Mouse (Mus musculus): ENCODE measurements around the gene Plcb4.
A peak's percentile ranks its signal among the peaks of the same experiment; 100 is the strongest.
"Not testable (repeated sequence)": the region's sequence is repeated elsewhere in the genome, so short reads cannot be mapped to it uniquely, and the experiment has no call there.

Plcb4 gene

DNA sequence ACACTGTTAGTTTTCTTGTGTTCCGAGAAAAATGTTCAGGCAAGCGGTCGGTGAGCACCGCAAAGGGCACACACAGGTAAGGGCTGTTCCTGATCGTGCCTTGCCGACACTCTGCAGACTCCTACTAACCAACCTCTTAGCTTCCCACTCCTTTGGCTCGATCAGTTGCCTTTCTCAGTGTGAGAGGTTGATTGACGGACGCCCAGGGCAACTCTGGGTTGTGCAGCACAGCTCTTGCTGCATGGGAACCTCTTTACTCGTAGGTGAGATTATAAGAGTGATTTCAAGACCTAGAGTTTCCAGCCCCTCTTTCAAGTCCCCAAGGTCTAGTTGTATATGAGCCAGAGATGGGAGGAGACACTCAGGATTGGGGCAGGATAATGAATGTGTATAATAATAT lies 230.0 kb downstream of the Plcb4 start:
- no peak for DNase-seq (ENCODE audit: low spot score)

DNA sequence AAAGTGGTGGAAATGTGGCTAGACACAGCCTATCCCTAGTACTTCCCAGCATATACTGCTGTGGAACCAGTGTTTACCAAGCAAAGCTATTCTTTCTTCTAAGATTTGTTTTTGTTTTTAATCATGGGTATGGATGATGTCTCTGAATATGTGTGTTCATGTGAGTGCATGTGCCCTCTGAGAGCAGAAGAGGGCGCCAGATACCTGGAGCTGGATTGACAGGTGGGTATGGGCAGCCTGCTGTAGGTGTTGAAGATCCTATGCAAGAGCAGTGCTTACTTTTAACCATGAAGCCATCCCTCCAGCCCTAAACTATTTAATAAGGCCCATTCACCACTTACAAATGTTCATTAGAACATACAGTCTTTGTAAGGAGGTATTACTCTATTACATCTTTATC lies 231.3 kb downstream of the Plcb4 start:
- DNase-seq (ENCODE audit: low spot score): no peak

DNA sequence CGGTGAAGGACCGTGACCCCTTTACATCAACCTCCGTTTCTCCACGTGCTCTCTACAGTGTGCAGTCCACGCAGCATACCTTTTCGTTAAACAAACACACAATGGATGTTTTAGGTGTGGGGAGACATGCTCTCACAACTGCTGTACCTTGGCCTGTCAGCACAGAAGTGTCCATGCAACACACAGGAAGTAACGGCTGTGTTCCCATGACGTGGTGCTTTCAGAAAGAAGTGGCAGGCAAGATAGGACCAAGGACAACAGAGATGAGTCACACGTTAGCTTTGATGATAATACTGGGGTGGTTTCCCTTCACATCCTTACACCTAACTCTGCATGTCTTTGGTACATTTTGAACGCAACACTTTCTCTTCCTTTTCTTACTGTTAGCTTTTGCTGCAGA lies 232.3 kb downstream of the Plcb4 start:
- DNase-seq (ENCODE audit: low spot score): no peak

DNA sequence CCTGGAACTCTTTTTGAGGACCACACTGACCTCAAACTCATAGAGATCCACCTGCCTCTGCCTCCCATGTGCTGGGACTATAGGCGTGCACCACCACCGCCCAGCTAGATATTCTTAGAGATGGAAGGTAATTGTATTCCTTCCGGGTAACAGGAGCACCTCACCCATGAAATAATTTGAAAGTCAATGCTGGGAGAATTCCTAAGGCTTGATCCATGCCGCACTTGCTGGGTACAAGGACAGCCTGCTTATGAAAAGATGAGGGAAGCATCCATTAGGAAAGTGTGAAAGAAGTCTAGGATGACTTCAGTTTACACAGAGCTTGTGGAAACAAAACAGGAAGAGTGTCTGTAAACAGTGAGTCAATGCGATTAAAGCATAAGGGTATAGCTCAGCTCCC lies 232.9 kb downstream of the Plcb4 start:
- no peak for DNase-seq (ENCODE audit: low spot score)

DNA sequence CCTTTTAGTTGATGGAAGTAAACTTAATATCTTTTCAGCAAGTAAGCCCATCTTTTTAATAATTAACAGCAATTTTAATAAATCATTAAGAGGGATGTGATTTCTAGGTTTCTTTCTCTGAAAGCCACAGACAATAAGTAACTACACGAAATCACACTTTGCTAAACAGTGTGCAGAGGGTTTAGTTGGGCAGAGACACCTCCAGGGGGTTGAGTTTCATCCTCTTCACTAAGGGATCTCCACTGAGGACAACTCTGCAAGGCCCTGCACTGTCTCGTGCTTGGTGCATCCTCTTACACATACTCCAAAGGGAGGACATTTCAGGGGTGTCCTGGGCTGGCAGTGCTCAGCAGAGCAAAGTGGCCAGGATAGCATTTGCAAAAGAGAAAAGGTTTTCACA lies 235.8 kb downstream of the Plcb4 start:
- DNase-seq (ENCODE audit: low spot score): no peak

DNA sequence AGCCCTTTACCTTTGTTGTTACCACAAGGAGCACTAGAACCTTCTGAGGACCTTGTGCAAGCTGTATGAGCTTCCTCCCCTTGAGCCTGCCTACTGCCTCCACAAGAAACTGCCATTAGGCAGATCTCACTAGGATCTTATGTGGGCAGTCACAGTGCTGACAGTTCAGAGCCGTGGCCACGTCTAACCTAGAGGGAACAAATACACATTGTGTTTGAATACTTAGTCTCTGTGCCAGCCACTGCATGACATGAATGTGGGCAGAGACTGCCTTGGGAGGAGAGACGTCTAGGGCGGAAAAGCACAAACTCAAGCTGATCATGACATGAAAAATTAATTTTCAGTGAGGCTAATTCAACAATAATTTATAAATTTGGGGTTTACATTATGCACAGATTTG lies 239.2 kb downstream of the Plcb4 start:
- no peak for DNase-seq (ENCODE audit: low spot score)

DNA sequence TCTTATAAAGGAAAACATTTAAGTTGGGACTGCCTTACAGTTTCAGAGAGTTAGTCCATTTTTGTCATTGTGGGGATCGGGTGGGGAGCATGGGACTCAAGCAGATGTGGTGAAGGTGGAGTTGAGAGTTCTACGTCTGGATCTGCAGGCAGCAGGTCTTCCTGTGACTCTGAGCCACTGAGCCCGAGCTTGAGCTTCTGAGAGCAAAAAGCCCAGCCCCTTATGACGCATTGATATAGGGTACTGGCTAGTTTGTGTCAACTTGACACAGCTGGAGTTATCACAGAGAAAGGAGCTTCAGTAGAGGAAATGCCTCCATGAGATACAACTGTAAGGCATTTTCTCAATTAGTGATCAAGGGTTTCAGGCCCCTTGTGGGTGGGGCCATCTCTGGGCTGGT lies 241.1 kb downstream of the Plcb4 start:
- DNase-seq (ENCODE audit: low spot score): not testable (repeated sequence)

DNA sequence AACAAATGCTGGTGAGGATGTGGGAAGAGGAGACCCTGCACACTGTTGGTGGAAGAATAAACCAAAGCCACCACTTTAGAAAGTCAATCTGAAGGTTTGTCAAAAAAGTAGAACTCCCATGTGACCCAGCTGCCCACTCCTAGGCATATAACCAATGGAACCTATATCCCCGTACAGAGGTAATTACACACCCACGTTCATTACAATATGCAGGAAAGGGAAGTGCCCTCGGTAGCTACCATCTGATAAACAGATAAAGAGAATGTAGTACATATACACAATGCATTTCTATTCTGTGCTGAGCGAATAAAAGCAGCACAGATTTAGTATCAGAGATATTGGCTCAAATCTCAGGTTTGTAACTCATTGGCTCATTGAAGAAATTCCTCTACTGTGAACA lies 242.2 kb downstream of the Plcb4 start:
- DNase-seq (ENCODE audit: low spot score): no peak

DNA sequence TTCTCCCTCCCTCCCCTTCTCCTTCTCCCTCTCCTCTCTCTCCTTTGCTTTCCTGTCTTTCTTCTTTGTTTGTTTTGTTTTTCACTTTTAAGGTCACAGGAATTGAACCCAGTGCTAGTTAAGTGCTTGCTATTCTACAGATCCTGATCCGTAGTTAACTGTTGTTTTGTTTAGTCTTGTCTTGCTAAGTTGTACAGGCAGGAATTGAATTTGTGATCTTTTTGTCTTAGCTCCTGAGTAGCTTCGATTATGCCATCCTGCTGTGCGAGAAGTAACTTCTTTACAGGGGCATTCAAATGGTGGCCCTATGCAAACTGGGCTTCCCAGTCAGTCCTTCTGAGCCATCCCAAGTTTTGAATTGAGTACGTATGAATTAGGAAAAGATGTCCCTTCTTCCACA lies 245.5 kb downstream of the Plcb4 start:
- no peak for DNase-seq (ENCODE audit: low spot score)

DNA sequence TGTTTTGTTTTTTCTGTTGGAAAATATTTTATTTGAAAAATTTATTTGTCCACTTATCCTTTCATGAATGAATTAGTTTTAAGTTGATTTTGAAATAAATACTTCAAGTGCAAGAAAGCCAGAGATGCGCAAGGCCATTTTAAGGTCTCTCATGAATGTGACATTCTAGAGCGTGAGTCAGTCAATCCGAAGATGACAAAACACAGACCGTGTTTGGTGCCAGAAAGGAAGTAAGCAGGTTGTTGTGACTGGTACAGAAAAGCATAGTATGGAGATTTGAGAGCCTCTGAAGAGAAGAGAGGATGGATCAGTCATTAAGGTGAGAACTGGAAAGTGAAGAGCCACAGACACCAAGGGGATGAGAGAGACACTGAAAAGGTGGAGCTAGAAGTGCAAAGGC lies 246.0 kb downstream of the Plcb4 start:
- no peak for DNase-seq (ENCODE audit: low spot score)

DNA sequence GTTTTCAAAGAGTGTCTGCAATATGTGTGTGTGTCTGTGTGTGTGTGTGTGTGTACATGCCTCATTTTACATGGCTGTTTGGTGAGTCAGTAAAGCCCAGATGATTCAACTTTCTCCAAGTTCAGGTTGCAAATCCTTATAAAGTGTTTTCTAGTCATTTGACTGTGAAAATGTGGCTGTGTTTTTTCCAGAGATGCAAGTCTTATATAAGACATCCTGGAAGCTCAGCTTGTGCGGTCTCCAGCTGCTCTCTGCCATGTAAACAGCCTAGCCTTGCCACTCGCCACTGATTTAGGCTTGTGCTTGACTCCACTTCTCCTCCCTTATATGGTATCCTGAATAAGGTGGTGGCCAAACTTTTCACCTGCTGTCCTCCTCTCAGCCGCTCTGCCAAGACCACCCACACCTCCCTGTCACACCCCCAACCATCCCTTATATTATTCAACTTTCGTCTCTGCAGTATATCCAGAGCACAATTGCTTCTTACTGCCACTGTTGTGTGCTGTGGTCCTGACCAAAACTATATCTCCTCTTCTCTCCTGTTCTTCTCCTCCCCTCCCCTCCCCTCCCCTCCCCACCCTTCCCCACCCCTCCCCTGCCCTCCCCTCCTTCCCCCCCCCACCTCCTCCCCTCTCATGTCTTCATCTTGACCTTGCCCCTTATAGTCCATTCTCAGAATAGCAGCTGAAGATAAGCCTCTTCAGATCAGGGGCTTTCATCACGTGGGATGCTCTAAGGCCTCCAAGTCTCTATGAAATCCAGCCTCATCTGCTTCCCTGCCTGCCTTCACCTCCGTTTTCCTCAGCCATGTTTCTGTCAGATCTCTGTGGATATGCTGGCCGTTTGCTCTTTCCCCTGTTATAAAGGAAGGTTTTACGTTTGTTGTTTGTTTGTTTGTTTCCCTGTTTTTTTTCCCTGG lies 255.8 kb downstream of the Plcb4 start:
- DNase-seq (ENCODE audit: low spot score): no peak

DNA sequence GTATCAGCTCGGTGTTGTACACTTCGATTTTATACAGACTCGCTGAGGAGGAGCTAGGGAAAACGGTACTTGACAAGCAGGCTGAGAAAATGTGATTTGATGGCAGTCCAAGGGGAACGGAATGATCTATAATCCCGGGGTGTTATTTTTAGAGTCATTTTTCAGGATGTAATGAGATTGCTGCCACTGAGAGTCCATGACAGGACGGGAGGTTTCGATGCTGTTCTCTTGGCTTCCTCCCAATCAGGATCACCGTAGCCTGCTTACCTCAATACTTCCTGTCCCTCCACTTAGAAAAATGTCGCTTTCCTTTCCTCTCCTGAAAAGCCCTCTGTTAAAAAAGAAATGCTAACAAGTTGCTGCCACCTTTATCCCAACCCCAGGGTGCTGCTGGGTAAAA lies 257.1 kb downstream of the Plcb4 start:
- DNase-seq (ENCODE audit: low spot score): no peak

DNA sequence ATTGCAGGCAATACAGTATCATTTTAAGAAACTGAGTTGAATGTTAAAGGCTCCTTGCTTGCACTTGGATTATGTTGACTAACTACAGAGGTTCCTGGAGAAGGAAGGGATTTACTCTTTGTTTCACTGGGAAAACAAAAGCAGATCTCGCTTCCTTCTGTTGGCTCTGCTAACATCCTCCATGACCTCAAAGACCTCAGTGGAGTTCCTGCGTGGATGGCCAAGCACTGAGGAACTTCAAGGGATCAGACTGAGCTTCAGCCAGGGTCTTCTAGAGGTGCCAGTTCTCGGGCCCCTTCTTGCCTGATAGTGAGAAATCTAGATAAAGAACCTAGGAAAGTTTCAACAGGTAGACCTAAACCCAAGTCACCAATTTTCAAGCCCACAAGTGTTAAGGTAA lies 258.2 kb downstream of the Plcb4 start:
- DNase-seq (ENCODE audit: low spot score): no peak

DNA sequence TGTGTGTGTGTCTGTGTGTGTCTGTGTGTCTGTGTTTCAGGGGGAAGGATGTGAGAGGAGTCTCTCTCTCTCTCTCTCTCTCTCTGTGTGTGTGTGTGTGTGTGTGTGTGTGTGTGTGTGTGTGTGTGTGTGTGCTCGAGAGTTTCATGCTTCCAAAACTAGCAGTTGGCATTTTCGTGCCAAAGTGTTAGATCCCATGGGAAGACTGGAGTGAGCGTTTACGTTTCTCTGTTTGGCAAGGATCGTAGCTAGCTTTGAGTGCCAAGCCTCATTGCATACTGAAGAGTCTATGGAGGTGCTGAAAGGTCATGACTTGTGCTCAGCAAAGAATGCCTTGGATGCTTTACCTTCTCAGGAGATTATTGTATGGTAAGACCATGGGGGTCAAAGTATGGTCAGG lies 259.3 kb downstream of the Plcb4 start:
- no peak for DNase-seq (ENCODE audit: low spot score)

DNA sequence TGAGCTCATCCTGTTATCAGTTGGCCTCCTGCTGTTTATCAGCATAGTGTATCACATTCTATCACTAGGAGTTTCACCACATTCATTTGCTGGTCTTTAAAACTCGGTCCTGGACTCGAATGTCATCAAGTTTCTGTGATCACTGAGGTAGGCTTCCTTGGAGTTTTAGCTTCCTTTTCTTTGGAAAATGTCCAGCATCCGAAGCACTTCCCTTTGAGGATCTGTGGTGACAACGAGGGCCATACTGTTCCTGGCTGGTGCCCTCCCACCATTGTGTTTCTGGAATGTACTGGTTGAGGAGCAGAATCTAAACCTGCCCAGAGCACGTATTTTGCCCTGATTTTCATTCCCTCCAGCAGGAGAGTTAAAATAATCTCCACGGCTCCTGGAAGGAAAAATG lies 260.8 kb downstream of the Plcb4 start:
- DNase-seq (ENCODE audit: low spot score): no peak

DNA sequence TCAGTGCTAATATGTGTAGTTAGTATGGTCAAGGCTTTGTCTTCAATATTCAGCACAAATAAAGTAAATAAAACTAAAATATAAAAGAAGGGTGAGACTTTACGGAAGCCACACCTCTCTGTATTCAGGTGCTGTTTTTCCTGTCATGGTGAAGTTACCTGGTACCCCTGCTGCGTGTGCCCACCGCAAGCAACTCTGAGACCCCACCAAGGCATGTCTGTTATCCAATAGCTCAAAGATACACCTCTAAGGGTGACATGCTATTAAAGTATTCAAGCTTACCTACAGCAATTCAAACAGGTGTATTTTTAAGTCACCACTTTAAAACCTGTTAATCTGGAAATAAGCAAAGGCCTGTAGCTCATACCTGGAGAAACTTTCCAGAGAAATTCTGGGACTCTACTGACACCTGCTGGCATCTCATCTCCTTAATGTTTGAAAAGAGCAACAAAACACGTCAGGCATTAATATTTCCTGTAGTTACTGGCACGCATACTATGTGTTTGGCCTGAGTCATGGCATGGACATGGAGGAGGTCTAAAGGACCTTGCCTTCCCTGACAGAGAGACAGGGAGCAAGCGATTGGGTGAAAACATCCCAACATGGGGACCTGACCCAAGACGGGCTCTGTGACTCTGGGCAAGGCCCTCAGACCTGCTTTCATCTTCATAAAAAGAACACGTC lies 268.0 kb downstream of the Plcb4 start:
- DNase-seq (ENCODE audit: low spot score): peak; percentile 38

DNA sequence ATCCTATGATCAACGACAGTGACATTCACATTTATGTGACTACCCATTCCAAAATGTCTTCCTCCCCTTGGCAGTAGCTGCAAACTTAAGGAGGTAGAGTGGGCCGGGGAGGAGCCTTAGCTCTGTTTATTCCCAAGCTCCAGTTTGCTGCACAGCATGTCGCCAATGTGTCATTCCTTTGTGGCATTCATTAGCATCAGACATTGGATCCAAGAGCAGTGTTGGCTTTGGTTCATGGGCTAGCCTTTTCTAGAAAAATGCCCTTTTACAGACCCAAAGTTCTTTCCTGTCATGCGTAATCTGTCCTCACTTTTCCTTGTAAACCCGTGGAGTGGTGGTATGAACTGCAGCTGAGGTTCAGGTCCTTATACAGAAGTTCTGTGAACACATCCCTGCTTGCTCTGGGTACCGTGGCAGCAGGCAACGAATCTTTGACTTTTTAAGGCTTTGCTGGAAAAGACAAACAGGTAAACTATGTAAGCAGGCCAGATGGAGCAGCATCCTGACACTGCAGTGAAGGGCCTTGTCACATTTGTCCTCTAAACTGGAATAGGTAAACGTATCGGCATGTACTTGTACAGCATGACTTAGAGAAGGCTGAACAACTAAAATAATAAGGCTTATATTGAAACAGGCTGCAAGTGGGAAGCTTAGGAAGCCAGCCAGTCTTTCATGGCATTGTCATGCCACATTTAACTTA lies 270.4 kb downstream of the Plcb4 start:
- no peak for DNase-seq (ENCODE audit: low spot score)

DNA sequence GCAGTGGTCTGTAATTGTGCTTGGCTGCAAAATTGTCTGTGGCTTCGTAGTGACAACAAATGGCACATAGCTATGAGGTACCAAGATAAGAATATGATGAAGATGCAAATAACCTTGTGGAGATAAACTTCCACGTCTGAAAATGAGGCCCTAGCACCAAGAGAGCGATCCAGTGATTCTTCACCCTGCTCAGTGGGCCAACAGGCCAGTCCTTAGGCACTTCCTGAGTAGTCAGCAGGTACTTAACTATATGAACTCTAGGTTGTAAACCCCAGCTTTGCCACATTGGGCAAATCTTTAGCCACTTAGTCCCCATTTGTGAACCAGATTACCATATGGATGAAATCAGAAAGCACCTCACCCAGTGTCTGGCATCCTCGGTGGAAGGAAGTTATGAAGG lies 271.9 kb downstream of the Plcb4 start:
- no peak for DNase-seq (ENCODE audit: low spot score)

DNA sequence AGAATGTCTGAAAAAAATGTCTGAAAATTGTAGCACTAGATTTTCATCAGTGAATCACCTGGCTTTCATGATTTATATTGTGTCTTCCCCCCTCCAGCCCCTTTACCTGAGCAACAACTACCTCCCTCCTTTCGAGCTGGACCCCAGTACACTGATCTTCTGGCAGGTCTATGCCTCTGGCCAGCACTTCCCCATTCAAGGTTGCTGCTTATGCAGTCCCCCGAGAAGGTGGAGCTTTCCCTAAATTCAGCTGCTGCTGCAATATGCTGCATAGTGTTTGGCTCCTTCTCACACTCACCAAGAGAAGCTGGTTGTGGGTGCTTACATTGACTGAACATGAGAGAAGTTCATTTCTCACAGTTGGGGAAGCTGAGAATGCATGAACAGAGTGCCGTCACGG lies 273.8 kb downstream of the Plcb4 start:
- DNase-seq (ENCODE audit: low spot score): no peak

DNA sequence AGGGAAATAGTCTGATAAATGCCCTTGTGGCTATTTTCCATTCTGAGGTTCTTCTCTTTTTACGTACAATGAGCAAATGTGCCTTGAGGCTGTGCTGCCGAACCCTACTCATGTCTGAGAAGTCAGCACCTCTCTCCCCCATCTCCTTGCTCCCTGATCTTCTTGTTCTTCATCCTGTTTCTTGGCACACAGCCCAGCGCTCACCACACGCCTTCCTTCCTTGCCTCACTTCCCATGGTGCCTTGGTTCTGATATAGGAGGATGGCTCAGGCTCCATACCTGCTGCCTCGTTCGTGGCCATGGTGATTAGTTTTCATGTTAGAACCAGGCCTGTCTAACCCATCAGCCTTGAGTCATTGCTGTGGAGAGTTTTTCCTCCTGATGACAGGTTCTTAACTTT lies 277.6 kb downstream of the Plcb4 start:
- no peak for DNase-seq (ENCODE audit: low spot score)

DNA sequence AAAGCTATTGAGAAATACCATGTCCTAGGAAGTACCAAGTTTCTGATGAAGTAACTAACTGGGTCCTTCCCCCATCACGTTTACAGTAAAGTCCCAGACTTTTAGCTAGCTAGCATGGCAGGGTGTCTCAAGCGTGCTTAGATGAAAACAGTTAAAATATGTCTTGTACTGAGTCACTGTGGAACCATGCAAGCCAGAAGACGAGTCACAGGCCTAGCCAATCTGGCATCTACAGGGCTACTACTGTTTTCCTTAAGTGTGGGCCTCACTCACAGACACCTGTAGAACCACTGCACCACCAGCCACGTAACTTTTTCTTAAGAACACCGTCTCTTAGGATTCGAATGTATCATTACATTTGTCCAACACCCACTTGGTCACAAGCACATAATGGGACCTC lies 278.8 kb downstream of the Plcb4 start:
- DNase-seq (ENCODE audit: low spot score): no peak

DNA sequence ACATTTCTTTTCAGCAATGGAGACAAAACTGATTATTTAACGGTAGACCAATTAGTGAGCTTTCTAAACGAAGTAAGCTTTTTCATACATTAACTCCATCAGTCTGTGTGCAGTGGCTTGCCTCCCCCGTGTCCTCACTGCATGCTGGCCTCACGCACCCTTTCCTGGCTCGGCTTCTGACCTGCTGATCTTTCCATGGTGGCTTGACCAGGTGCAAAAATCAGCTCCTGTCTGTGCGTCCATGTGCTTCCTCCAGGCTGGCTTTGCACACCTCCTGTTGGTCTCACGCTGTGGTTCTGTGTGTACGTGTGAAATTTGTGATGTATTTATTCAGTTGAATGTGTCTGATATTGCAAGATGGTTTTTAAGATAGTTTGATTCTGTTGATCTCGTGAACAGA lies 281.1 kb downstream of the Plcb4 start:
- no peak for DNase-seq (ENCODE audit: low spot score)

DNA sequence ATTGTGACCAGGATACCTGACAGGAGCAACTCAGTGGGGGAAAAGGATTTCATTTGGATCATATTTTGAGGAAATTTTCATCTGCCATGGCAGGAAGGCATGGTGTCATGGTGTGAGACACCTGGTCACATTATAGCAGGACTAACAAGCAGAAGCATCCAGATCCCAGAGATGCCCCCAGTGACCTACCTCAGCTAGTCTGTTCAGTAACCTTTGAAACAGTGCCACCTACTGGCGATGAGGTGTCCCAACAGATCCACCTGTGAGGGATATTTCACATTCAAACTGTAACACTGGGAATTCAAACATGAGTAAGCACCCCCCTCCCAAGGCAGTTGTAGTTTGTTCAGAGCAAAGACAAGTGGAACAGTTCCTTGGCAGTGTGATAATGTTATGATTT lies 289.0 kb downstream of the Plcb4 start:
- DNase-seq (ENCODE audit: low spot score): no peak

Measured in urinary bladder, postnatal 25 days (tissue).